Mouse (Mus musculus) T-helper 1 cell (primary cell): ENCODE data around the gene Galntl6.
"Not testable (repeated sequence)": the region's sequence is repeated elsewhere in the genome, so short reads cannot be mapped to it uniquely, and the experiment has no call there.

Source experiments
- in situ Hi-C: fragments of 300-600 bp; cut with MboI, MseI; formaldehyde crosslinking; loops from one replicate; pipeline ENCODE4 v1.15.1; 2025; ENCODE audit warnings: high pct_unique_total_duplicates

Gene Galntl6

DNA sequence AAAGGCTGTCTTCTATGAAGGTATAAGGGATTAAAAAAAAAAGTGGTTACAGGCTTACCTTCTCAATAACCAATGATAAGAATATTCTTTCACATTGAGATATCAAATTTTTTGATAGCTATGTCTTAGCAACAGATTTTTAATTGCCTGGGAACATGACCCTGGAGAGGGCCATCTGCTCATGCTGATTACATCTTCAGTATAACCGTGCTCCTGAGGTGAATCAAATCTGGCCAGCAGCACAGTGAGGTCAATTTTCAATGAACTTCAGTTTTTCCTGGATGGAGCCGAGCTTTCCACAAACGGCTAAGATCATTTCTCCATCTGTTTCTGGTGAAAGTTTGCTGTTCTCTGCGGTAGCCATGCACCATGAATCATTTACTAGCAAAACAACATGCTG is 306.0 kb downstream of the Galntl6 start:
- in situ Hi-C loops: no loop called here

DNA sequence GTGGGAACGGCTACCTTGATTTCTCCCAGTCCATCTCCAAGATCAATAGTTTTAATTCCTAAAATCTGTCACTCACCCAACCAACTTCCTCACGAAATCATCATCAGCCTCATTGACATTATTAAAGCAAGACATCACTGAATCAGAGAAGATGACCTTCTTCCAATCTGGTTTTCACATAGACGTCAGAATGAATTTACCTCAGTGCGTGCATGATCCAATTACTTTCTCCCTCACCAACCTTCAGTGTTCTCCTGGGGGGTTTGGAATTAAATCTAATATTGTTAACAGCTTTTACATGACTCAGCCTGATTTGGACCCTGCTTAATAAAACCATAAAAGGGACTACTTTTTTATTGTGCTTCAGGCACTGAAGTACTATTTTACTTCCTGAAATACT is 307.7 kb downstream of the Galntl6 start:
- in situ Hi-C loops: no loop called here

DNA sequence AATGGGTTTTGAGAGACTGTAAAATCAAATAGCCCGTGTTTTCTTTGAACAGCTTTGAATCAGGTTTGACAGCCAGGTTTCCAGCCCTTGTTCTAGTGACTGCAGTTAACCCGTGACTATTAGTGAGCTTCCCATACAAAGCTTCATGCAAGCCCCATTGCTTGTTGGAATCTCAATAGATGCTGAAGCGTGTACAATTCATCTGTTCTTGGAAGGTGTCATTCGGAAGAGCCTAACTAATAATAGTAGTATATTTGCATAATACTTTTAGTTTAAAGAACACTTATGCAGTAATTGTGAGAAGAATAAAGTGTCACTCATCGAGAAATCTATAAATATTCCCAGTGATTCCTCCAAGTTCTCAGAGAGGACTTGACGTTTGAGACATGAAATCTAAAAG is 314.6 kb downstream of the Galntl6 start:
- in situ Hi-C loops: no loop called here

DNA sequence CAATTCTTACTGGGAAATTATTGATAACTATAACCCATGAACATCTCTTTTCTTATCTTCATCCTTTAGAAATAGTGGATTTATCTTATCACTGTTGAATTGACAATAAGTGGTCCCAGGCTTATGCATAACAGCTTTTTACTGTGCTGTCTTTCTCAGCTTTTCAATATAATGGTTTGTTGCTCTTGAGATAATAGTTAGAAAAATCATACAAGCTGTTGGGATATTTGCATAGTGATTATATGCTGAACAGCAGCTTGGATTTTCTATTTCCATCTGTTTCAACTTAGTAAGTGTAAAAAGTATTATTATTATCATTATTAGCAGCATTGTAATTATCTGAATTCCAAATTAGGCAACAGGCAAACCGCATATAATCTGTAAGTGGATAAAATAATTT is 337.1 kb downstream of the Galntl6 start:
- in situ Hi-C loops: no loop called here

GRCm38 (mm10) chr8:58568086-58568485 is 344.4 kb downstream of the Galntl6 start:
- in situ Hi-C loops: no loop called here

GRCm38 (mm10) chr8:58566115-58566514 is 346.3 kb downstream of the Galntl6 start:
- in situ Hi-C loops: no loop called here

DNA sequence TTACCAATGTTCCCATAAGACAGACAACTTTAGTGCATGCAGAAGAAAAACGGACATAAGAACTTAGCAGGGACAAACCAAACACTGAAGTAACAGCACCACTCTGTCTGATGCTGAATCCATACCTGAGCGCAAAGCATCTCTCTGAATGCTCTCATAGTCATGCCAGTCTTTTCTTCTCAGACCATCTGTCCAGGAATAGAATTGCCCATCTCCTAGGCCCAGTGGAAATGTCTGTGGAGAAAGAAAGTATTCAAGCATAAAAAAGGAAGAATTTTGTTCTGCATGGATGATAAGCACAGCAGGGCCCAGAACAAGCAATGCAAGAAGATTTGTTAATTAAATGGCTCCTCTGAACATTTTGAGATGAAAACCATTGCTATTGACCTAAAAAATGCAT is 376.7 kb downstream of the Galntl6 start:
- in situ Hi-C loops: no loop called here

- in situ Hi-C loops: no loop called here
These were observed 377.8 kb downstream of the Galntl6 start for GRCm38 (mm10) chr8:58534631-58535030.

DNA sequence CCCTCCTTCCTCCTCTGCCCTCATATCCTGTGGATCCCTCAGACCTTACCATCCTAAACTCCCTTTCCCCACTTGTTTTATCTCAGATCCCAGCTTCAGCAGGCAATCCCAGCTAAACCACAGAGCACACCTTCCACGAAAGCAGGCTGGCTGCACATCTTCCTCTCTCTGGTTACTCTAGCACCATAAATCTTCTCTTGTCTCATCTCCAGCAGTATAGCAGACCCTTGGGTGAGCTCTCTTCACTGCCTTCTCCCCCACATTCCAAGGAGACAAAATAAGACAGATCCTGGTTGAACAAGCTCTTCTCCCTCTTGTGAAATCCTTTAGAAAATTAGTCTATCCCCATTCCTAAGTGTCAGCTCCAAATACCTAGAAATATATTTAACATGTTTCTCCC is 389.0 kb downstream of the Galntl6 start:
- in situ Hi-C loops: no loop called here

- in situ Hi-C loops: no loop called here
These were observed 390.5 kb downstream of the Galntl6 start for GRCm38 (mm10) chr8:58521932-58522331.

- in situ Hi-C loops: no loop called here
These were observed 401.9 kb downstream of the Galntl6 start for GRCm38 (mm10) chr8:58510516-58510915.

GRCm38 (mm10) chr8:58509051-58509450 is 403.4 kb downstream of the Galntl6 start:
- in situ Hi-C loops: no loop called here

DNA sequence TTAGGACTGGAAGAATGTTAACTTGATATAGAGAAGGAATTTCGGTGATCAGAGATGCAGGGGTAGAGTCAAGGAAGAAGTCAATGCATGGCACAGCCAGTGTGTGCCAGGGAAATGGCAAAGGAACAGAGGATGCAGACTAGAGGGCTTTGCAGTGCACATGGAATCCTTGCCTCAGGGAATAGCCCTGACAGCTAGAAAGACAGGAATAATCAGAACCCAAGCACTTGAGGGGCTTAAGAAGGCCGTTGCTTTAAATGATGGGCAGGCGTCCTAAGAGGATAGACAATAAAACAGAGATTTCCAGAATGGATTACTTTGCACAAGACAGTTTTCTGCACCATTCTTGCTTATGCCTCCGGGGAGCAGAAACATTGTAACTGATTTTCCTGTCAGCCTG is 425.3 kb downstream of the Galntl6 start:
- in situ Hi-C loops: no loop called here

GRCm38 (mm10) chr8:58463342-58463741 is 449.1 kb downstream of the Galntl6 start:
- in situ Hi-C loops: not testable (repeated sequence)

- in situ Hi-C loops: no loop called here
These were observed 469.7 kb downstream of the Galntl6 start for GRCm38 (mm10) chr8:58442696-58443095.

GRCm38 (mm10) chr8:58418481-58418880 is 494.0 kb downstream of the Galntl6 start:
- in situ Hi-C loops: no loop called here

DNA sequence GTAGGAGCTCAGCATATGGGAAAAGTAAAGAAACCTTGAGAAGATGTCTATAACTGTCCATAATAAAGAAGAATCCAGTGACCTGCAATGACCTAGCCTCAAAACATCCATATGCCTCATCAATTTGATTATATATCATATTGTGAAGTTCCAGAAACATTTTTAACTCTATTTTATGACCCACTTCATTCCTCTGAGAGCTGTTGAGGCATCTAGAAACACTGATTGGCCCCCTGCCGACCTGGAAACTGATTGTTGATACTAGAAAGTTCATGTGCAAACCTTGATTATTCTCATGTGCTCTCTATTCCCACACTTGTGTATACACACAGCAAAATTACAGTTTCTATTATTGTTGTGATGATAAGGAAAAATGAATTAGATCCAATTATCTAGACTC is 494.9 kb downstream of the Galntl6 start:
- in situ Hi-C loops: no loop called here

DNA sequence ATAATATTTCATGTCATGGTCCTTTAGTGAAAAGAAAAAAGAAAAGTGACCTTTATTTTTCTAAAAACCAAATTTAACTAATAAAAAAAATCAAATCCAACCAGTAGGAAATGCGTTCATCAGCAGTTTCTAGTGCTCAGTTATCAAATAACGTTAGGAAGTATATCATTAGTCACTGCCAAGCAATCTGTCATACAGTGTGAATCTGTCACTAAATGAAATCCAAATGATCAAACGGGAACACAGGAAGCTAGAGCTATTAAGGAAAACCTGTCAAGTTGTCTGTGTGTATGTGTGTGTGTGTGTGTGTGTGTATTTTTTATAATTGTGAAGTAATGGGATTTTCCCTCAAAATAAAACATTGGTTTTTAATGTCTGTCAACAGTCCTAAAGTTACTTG is 515.9 kb downstream of the Galntl6 start:
- in situ Hi-C loops: no loop called here

DNA sequence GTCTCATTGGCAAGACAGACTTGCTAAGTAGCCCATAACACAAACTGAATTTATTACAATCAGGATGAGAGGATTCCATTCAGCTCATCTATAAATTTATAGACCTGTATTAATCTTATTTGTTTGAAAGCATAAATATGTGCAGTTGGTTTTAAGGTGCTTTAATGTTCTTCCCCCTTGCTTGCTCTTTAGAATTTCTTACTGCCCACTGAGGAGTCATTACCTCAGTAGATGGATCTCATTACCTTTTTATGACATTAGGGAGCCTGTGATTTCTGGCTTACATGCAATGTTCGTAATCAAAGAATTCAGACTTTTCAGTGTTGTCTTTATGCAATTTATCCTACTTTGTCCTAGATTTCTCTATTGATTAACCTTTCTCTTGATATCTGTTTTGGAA is 516.6 kb downstream of the Galntl6 start:
- in situ Hi-C loops: no loop called here

DNA sequence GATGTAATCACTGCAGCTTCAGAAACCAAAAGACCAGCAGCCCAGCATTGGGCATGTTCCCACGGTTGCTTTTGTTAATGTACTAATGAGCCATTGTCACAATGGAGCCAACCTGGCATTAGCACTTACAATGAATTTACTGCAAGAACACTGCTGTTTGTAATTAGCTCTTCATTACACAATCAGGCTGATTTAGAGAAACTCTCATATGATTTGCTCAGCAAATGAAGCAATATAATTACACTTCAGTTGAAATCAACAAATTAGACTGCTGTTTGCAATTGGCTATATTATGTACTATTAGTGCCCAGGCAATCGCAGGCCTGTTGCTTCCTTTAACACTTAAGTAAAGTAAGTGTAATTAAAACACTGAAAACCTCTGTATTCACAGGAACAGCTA is 540.1 kb downstream of the Galntl6 start:
- in situ Hi-C loops: no loop called here

- in situ Hi-C loops: no loop called here
These were observed 540.5 kb downstream of the Galntl6 start for GRCm38 (mm10) chr8:58371979-58372378.

DNA sequence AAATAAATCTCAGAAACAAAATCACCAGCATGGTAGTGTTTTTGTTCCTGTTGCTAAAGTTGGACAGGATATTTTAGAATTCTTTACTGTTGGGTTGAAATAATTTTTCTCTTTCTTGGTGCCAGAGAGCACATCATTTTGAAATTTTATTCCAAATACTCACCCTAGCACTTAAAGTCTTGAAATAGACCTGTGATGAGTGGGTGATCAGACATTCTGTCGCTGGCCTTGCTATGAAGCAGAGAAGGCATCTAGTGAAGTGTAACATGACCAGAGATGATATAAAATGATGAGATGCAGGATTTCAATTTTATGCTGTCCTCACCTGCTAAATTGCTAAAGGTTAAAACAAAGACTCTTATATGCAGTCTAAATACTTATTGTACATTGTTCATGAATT is 581.3 kb downstream of the Galntl6 start:
- in situ Hi-C loops: no loop called here

DNA sequence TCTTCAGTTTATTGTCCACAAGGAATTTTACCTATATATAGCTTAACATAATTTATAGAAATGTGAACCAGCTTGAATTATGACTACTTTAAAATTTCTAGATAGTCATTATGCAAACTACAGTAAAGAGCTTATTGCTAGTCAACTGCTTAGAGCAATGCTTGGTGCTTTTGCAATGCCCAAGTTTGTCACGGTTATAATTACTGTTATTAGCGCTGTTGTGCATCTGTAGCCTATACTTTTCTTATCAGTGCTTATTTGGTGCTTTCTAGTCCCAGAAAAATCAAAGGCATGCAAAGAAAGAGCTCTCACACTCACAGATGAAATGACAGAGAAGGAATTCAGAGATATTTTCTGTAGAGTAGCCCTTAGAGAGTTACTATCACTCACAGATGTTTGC is 599.0 kb downstream of the Galntl6 start:
- in situ Hi-C loops: no loop called here

- in situ Hi-C loops: no loop called here
These were observed 621.0 kb downstream of the Galntl6 start for GRCm38 (mm10) chr8:58291487-58291886.

GRCm38 (mm10) chr8:58290080-58290479 is 622.4 kb downstream of the Galntl6 start:
- in situ Hi-C loops: no loop called here
